Mouse (Mus musculus): ENCODE results near the gene Tfap4. TPM values are rescaled to one million over a fixed set of nuclear protein-coding genes. Genes with fewer than 3 reads are reported as not detected.

The Tfap4 gene
- polyA plus RNA-seq, 1 experiment from 2014 or later, result 15.7 TPM

- no peak overlapping the region for H3K9ac ChIP-seq
- no peak overlapping the region for H3K27ac ChIP-seq
- H3K36me3 ChIP-seq (ENCODE audit: poor library complexity, severe bottlenecking), result no peaks in the 10 kb centered on the region
- H3K4me1 ChIP-seq, result peaks cover 10% of the 10 kb centered on the region; the same call in 1 of the 2 replicates
- no peak overlapping the region for H3K4me3 ChIP-seq
- peaks cover 3% of the 10 kb centered on the region; the same call in 1 of the 2 replicates for H3K9me3 ChIP-seq (replicated peaks)
- ATAC-seq, result no peak
- H3K27me3 ChIP-seq, result no peaks in the 10 kb centered on the region
- no peak overlapping the region for H3K4me2 ChIP-seq
- WGBS, result 61% methylated on average over 8 of the region's 8 CpGs
These were observed 36.8 kb downstream of the Tfap4 start for GRCm38 (mm10) chr16:4522879-4523278.

DNA sequence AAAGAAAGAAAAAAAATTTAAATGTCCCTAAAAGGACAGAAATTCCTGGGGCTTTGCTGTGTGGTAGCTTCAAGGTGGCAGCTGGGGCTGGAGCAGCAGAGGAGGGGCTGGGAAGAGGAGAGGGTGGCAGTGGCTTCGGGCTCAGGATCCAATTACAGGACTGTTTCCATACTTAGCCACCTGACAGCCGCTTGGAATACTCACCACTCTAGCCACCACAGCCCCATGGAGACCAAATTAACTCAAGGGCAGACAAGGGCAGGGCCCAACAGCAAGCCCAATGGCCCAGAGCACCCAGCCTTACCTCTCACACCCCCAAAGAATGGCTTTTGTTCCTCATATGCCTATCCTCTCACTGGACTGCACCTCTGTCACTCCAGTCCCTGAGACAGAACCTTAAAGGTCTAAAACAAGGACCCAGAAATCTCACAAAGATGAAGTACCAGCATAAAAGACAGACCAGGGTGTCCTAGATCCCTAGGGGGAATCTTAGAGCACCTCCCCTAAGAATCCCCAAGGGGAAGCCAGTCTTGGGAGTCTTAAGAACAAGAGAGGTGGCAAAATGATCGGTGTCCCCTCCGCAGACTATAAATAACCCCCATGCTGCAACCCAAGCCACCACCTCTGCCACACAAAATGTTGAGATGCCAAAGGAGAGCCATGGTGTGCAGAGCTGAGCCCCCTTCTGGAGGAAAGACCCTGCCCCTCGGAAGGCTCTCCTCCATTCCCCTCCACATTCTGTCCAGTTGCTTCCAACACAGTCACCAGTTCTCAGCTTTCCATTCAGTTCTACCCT, 37.7 kb downstream of the Tfap4 start:
- ATAC-seq, result no peak
- H3K36me3 ChIP-seq (ENCODE audit: poor library complexity, severe bottlenecking), result no peaks in the 10 kb centered on the region
- no peak overlapping the region for H3K27ac ChIP-seq
- H3K27me3 ChIP-seq, result no peaks in the 10 kb centered on the region
- WGBS, result 77% methylated on average over 5 of the region's 5 CpGs
- peaks cover 10% of the 10 kb centered on the region; the same call in 1 of the 2 replicates for H3K4me1 ChIP-seq
- H3K4me2 ChIP-seq, result no peak overlapping the region
- no peak overlapping the region for H3K4me3 ChIP-seq
- no peak overlapping the region for H3K9ac ChIP-seq
- H3K9me3 ChIP-seq (replicated peaks), result no peaks in the 10 kb centered on the region

GRCm38 (mm10) chr16:4521074-4521667, 38.5 kb downstream of the Tfap4 start:
- H3K4me1 ChIP-seq, result peaks cover 10% of the 10 kb centered on the region; the same call in 1 of the 2 replicates
- no peaks in the 10 kb centered on the region for H3K36me3 ChIP-seq (ENCODE audit: poor library complexity, severe bottlenecking)
- no peaks in the 10 kb centered on the region for H3K27me3 ChIP-seq
- ATAC-seq, result no peak
- 85% methylated on average over 4 of the region's 4 CpGs for WGBS
- no peak overlapping the region for H3K4me2 ChIP-seq
- H3K9ac ChIP-seq, result no peak overlapping the region
- no peak overlapping the region for H3K27ac ChIP-seq
- no peaks in the 10 kb centered on the region for H3K9me3 ChIP-seq (replicated peaks)
- H3K4me3 ChIP-seq, result no peak overlapping the region

GRCm38 (mm10) chr16:4520673-4521072, 39.0 kb downstream of the Tfap4 start:
- Histone ChIP-seq H3K4me1 (peaks cover 10% of the 10 kb centered on the region; the same call in 1 of the 2 replicates), H3K9ac (no peak overlapping the region), H3K36me3 (ENCODE audit: poor library complexity, severe bottlenecking) (no peaks in the 10 kb centered on the region), H3K27me3 (no peaks in the 10 kb centered on the region), H3K9me3 (replicated peaks) (no peaks in the 10 kb centered on the region), H3K4me2 (no peak overlapping the region), H3K4me3 (no peak overlapping the region), H3K27ac (no peak overlapping the region)
- 77% methylated on average over 8 of the region's 8 CpGs for WGBS
- ATAC-seq, result no peak

DNA sequence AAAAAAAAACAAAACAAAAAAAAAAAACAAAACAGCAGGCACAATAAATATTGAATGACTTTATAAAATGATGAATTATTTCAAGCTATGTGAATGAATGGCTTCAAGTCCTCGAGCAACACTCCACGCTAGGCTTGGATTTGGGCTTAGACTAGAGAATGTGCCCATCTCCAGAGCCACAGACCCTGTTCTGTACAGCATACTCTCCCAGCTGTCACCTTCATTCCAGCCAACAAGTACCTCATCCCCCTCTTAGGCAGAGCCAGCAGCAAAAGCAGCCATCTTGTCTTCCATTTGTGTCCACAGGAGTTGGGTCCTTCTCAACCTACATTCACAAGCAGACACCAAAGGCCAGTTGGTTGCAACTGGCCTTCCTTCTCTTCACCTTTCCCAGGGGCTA, 39.8 kb downstream of the Tfap4 start:
- Histone ChIP-seq H3K9me3 (replicated peaks) (no peaks in the 10 kb centered on the region), H3K36me3 (ENCODE audit: poor library complexity, severe bottlenecking) (no peaks in the 10 kb centered on the region), H3K4me1 (peaks cover 10% of the 10 kb centered on the region; the same call in 1 of the 2 replicates), H3K4me2 (no peak overlapping the region), H3K27me3 (no peaks in the 10 kb centered on the region), H3K9ac (no peak overlapping the region), H3K4me3 (no peak overlapping the region), H3K27ac (no peak overlapping the region)
- 96% methylated on average over 2 of the region's 2 CpGs for WGBS
- no peak for ATAC-seq

DNA sequence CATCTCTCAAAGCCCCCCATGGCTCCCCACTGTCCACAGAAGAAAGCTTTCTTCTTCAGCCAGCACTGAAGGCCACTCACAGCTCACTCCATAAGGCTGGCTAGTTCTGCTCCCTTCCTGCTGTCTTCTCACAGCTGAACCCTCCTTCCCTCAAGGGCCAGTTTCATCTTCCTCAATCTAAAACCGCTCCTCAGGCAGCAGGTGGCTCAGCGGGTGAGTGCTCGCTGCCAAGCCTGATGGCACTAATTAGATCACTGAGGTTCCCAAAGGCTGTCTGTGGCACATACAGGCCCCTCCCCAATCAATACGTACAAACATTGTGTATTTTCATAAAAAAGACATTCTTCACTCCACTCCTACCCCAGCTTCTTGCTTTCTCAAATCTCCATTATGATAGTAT, 40.5 kb downstream of the Tfap4 start:
- no peak overlapping the region for H3K4me2 ChIP-seq
- H3K9me3 ChIP-seq (replicated peaks), result no peaks in the 10 kb centered on the region
- no peak for ATAC-seq
- 55% methylated on average over 4 of the region's 4 CpGs for WGBS
- no peak overlapping the region for H3K27ac ChIP-seq
- no peak overlapping the region for H3K4me3 ChIP-seq
- H3K27me3 ChIP-seq, result no peaks in the 10 kb centered on the region
- peaks cover 10% of the 10 kb centered on the region; the same call in 1 of the 2 replicates for H3K4me1 ChIP-seq
- H3K36me3 ChIP-seq (ENCODE audit: poor library complexity, severe bottlenecking), result no peaks in the 10 kb centered on the region
- H3K9ac ChIP-seq, result no peak overlapping the region

DNA sequence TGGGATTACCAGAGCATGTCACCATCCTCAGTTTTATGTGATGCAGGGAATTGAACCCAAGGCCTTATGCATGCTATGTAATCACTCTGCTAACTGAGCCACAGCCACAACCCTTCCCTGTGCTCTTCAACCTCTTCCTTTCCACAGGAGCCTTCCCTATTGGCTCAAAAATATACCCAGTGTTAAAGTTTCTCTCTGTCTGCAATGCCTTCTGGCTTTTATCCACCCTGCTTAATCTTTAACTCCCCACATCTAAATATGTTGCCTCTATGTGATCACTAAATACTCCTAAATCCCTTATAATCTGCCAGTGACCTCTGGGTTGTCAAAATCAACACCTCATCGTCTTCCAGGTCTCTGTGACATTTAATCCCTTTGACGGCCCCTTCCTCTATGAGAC, 41.7 kb downstream of the Tfap4 start:
- no peak overlapping the region for H3K27ac ChIP-seq
- H3K36me3 ChIP-seq (ENCODE audit: poor library complexity, severe bottlenecking), result no peaks in the 10 kb centered on the region
- H3K4me1 ChIP-seq, result peaks cover 8% of the 10 kb centered on the region; the same call in 1 of the 2 replicates
- no peak overlapping the region for H3K9ac ChIP-seq
- no peaks in the 10 kb centered on the region for H3K27me3 ChIP-seq
- H3K4me2 ChIP-seq, result no peak overlapping the region
- H3K9me3 ChIP-seq (replicated peaks), result no peaks in the 10 kb centered on the region
- 72% methylated on average over 2 of the region's 2 CpGs for whole genome bisulfite sequencing
- no peak for ATAC-seq
- H3K4me3 ChIP-seq, result no peak overlapping the region

GRCm38 (mm10) chr16:4514383-4514782, 45.3 kb downstream of the Tfap4 start:
- 90% methylated on average over 3 of the region's 3 CpGs for WGBS
- Histone ChIP-seq H3K9me3 (replicated peaks) (no peaks in the 10 kb centered on the region), H3K27me3 (no peaks in the 10 kb centered on the region), H3K36me3 (ENCODE audit: poor library complexity, severe bottlenecking) (no peaks in the 10 kb centered on the region), H3K4me3 (no peak overlapping the region), H3K9ac (no peak overlapping the region), H3K4me2 (no peak overlapping the region), H3K27ac (no peak overlapping the region), H3K4me1 (no peaks in the 10 kb centered on the region)
- ATAC-seq, result no peak

- WGBS, result 88% methylated on average over 3 of the region's 3 CpGs
These were observed 46.8 kb downstream of the Tfap4 start for GRCm38 (mm10) chr16:4512661-4513438.

DNA sequence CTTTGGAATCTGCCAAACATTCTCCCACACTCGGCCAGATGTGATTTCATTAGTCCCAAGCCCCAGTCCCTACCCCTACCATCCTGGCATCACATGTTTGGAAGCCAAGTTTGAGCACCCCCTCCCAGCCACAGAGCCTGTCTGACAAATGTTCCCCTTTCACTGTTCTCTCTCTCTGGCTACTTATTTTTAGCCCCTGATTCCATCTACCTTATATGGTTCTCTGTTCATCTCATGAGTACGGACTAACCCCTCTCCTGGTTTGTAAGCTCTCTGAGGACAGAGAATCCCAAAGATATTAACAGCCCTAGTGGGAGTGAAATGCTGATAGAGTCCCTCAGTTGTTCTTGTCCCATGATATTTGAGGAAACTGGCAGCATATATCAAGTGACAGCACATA, 48.3 kb downstream of the Tfap4 start:
- Histone ChIP-seq H3K9ac (no peak overlapping the region), H3K27me3 (no peaks in the 10 kb centered on the region), H3K4me2 (no peak overlapping the region), H3K36me3 (ENCODE audit: poor library complexity, severe bottlenecking) (no peaks in the 10 kb centered on the region), H3K27ac (no peak overlapping the region), H3K4me3 (no peak overlapping the region), H3K9me3 (replicated peaks) (no peaks in the 10 kb centered on the region), H3K4me1 (no peaks in the 10 kb centered on the region)
- 92% methylated on average over 2 of the region's 2 CpGs for WGBS
- no peak for ATAC-seq

More at GRCm38 (mm10) chr16:4512661-4513438, 46.8 kb downstream of the Tfap4 start:
- H3K9me3 ChIP-seq (replicated peaks), result no peaks in the 10 kb centered on the region
- H3K36me3 ChIP-seq (ENCODE audit: poor library complexity, severe bottlenecking), result no peaks in the 10 kb centered on the region
- no peaks in the 10 kb centered on the region for H3K4me1 ChIP-seq
- no peak for ATAC-seq
- no peaks in the 10 kb centered on the region for H3K27me3 ChIP-seq
- no peak overlapping the region for H3K4me2 ChIP-seq
- no peak overlapping the region for H3K27ac ChIP-seq
- H3K9ac ChIP-seq, result no peak overlapping the region
- no peak overlapping the region for H3K4me3 ChIP-seq

DNA sequence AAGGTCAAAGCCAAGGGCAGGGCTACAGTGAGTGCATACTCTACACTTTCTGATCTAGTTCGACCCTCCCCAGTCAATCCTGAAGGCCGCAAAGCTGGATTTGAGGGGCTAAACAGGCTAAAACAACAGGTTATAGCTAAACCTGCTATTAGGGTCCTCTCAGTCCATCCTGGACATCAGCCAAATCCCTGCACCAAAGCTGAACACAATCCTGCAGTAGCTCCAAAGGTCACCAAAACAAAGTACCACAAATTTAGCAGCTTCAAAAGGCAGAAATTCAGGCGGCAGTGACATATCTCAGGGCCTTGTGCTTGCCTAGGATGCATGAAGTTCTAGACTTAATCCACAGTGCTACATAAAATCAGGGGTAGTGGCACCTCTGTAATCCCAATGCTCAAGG, 53.5 kb downstream of the Tfap4 start:
- Histone ChIP-seq H3K4me3 (no peak overlapping the region), H3K27me3 (no peaks in the 10 kb centered on the region), H3K9ac (no peak overlapping the region), H3K4me2 (no peak overlapping the region), H3K9me3 (replicated peaks) (no peaks in the 10 kb centered on the region), H3K27ac (no peak overlapping the region), H3K4me1 (no peaks in the 10 kb centered on the region), H3K36me3 (ENCODE audit: poor library complexity, severe bottlenecking) (no peaks in the 10 kb centered on the region)
- WGBS, result 85% methylated on average over 3 of the region's 3 CpGs
- no peak for ATAC-seq

GRCm38 (mm10) chr16:4503495-4503894, 56.2 kb downstream of the Tfap4 start:
- Histone ChIP-seq H3K27me3 (no peaks in the 10 kb centered on the region), H3K9me3 (replicated peaks) (no peaks in the 10 kb centered on the region)
- WGBS, result 97% methylated on average over 1 of the region's 1 CpGs

More at GRCm38 (mm10) chr16:4503495-4503894, 56.2 kb downstream of the Tfap4 start:
- no peak for ATAC-seq
- H3K36me3 ChIP-seq (ENCODE audit: poor library complexity, severe bottlenecking), result no peaks in the 10 kb centered on the region
- H3K4me1 ChIP-seq, result no peaks in the 10 kb centered on the region
- H3K9ac ChIP-seq, result no peak overlapping the region
- no peak overlapping the region for H3K4me2 ChIP-seq
- no peak overlapping the region for H3K27ac ChIP-seq
- no peak overlapping the region for H3K4me3 ChIP-seq
